Mouse (Mus musculus) myocyte (in vitro differentiated cells): Measurements from ENCODE around the gene Zbtb26.

ENCODE experiments used
- E2F4 ChIP-seq: IDR thresholded peaks from one replicate; pipeline ENCODE4 v1.6.1; 2011; ENCODE audit warnings: mild to moderate bottlenecking, control low read depth, moderate library complexity; ENCODE audit not compliant: insufficient read depth
- MYOD1 ChIP-seq, 3 experiments: IDR thresholded peaks; one replicate each; pipeline ENCODE4 v1.6.1; 2011; ENCODE audit warnings: control low read depth in 2 of 3, low read depth in 2 of 3, mild to moderate bottlenecking in 2 of 3, moderate library complexity in 1 of 3; ENCODE audit not compliant: insufficient read length in 2 of 3, control insufficient read depth in 1 of 3
- POLR2A ChIP-seq: IDR thresholded peaks from one replicate; pipeline ENCODE4 v1.6.1; 2011; ENCODE audit warnings: low read depth, mild to moderate bottlenecking, control low read depth, moderate library complexity; ENCODE audit not compliant: insufficient read length
- POLR2AphosphoS2 ChIP-seq: IDR thresholded peaks from one replicate; pipeline ENCODE4 v1.6.1; 2011; ENCODE audit warnings: low read depth, control low read depth; ENCODE audit not compliant: insufficient read length

GRCm38 (mm10) chr2:37486408-37486807 lies 43.5 kb upstream of the Zbtb26 start:
- TF ChIP-seq POLR2A (no peak), POLR2AphosphoS2 (no peak), MYOD1 (IDR thresholded peaks at IDR 0.05; ENCODE audit: control insufficient read depth in 1 of 3, insufficient read length in 2 of 3, low read depth in 2 of 3) (no peak), E2F4 (no peak)
